Mouse (Mus musculus) neural tube, embryonic 11.5 days (tissue): ENCODE measurements around the gene Gm6993. TPM values are rescaled to one million over a fixed set of nuclear protein-coding genes. Genes with fewer than 3 reads are reported as not detected.

ENCODE experiments used
- ATAC-seq: fragments of 200-750 bp; cut with Nextera tagmentation; 2 replicates; pipeline ENCODE4 v1.8.0; 2017; ENCODE audit warnings: moderate number of reproducible peaks, mild to moderate bottlenecking, moderate TSS enrichment, moderate library complexity; ENCODE audit not compliant: insufficient read depth, low FRiP score, low TSS enrichment
- DNase-seq: peaks from one replicate; pipeline ENCODE4 v3.0.0-alpha.2; 2015; ENCODE audit warnings: low spot score
- H3K27ac ChIP-seq: fragments of 300-500 bp; sonication (generic); 2 replicates; pipeline ENCODE4 v1.5.1; 2014; ENCODE audit warnings: low read depth, mild to moderate bottlenecking, low read length
- H3K27me3 ChIP-seq: fragments of 300-500 bp; sonication (generic); 2 replicates; pipeline ENCODE4 v1.6.1; 2014; ENCODE audit warnings: mild to moderate bottlenecking, low read length, mixed read lengths; ENCODE audit not compliant: control insufficient read depth, insufficient read depth
- H3K36me3 ChIP-seq: fragments of 300-500 bp; sonication (generic); 2 replicates; pipeline ENCODE4 v1.6.1; 2014; ENCODE audit warnings: mild to moderate bottlenecking, low read length, moderate library complexity, mixed read lengths; ENCODE audit not compliant: control insufficient read depth, insufficient read depth
- H3K4me1 ChIP-seq: fragments of 300-500 bp; sonication (generic); 2 replicates; pipeline ENCODE4 v1.6.1; 2014; ENCODE audit warnings: low read length, mixed read lengths; ENCODE audit not compliant: control insufficient read depth, insufficient read depth
- H3K4me2 ChIP-seq: fragments of 300-500 bp; sonication (generic); 2 replicates; pipeline ENCODE4 v1.6.1; 2014; ENCODE audit warnings: low read depth, mild to moderate bottlenecking, moderate library complexity
- H3K4me3 ChIP-seq: fragments of 300-500 bp; sonication (generic); 2 replicates; pipeline ENCODE4 v1.5.1; 2014; ENCODE audit warnings: low read depth, low read length
- H3K9ac ChIP-seq: fragments of 300-500 bp; sonication (generic); 2 replicates; pipeline ENCODE4 v1.6.1; 2014; ENCODE audit warnings: mild to moderate bottlenecking, low read length
- H3K9me3 ChIP-seq: fragments of 300-500 bp; sonication (generic); 2 replicates; pipeline ENCODE4 v1.6.1; 2016; ENCODE audit warnings: low read length; ENCODE audit not compliant: control insufficient read depth
- WGBS: fragments of 180-500 bp; shearing (Covaris S2); extraction: QIAGEN DNeasy Blood & Tissue Kit; methylation state at CpG from one replicate; pipeline ENCODE4 v1.1.7; 2014; 5-methylcytosine and 5-hydroxymethylcytosine counted together
- polyA plus RNA-seq: library from polyadenylated mRNA; unstranded; fragments of >200 nt; fragmentation: Nextera tagmentation; extraction: Ambion mirVana; gene quantifications from 2 replicates; pipeline ENCODE4 v1.2.1, GENCODE M21; 2014

Gm6993 gene
- polyA plus RNA-seq, 1 experiment from 2014 or later: not detected

DNA sequence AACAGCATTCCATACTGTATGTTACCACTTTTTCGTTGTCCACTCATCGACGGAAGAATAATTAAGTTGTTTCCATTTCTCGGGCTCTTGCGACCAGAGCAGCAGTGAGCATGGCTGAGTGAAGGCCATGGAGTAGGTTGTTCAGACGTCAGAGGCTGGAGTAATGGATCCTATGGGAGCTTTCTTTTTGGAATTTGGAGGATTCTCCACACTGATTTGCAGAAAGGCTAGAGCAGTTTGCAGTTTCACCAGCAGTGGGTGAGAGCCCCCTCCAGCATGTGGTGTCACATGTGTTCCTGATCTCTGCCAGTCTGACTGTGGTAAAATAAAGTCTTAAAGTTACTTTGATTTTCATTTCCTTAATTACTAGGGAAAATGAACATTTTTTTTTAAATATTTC is 25.6 kb upstream of the Gm6993 start:
- H3K4me3 ChIP-seq: no peak overlapping the region
- no peaks in the 10 kb centered on the region for H3K4me1 ChIP-seq
- no peaks in the 10 kb centered on the region for H3K27me3 ChIP-seq
- no peak overlapping the region for H3K27ac ChIP-seq
- ATAC-seq: no peak
- WGBS: 67% methylated on average over 6 of the region's 6 CpGs
- H3K4me2 ChIP-seq: no peak overlapping the region
- H3K36me3 ChIP-seq: no peaks in the 10 kb centered on the region
- H3K9me3 ChIP-seq: no peaks in the 10 kb centered on the region
- DNase-seq: no peak
- H3K9ac ChIP-seq: no peak overlapping the region

DNA sequence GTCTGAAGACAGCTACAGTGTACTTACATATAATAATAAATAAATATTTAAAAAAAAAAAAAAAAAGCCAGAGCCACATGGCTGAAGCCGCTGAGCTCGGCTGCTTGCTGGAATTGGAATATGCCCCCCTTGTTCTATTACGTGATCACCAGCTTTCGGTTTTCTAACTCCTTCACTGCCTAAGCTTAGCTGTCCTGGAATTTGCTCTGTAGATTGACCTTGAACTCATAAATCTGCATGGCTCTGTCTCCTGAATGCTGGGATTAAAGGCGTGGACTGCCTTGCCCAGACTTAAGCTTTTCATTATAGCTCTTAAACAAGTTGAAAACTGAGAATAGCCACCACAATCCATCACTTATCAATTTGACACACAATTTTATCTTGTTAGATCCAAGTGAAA is 23.3 kb upstream of the Gm6993 start:
- WGBS: 64% methylated on average over 5 of the region's 5 CpGs
- no peak overlapping the region for H3K4me2 ChIP-seq
- H3K4me1 ChIP-seq: no peaks in the 10 kb centered on the region
- no peak overlapping the region for H3K4me3 ChIP-seq
- no peaks in the 10 kb centered on the region for H3K27me3 ChIP-seq
- no peak overlapping the region for H3K27ac ChIP-seq
- no peak for ATAC-seq
- no peak overlapping the region for H3K9ac ChIP-seq
- no peaks in the 10 kb centered on the region for H3K9me3 ChIP-seq
- H3K36me3 ChIP-seq: no peaks in the 10 kb centered on the region
- DNase-seq: no peak

DNA sequence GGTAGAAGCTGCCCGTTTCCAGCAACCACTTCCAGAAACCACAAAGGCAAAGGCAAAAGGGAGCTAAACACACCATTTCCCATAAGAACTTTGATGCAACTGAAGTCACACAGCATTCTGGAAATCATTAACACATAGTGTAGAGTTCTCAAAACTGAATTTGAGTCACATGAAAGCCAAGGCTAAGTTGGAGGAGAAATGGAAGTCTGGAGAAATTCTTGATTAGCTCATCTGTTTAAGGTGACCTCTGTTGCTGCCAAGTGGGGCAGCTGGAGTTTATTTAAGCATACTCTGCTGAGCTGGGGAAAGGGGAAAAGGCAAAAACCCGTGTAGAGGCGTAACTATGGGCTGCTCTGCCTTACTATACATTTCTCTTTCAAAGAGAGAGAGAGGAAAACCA is 21.8 kb upstream of the Gm6993 start:
- no peak overlapping the region for H3K9ac ChIP-seq
- ATAC-seq (no peak), DNase-seq (no peak)
- no peaks in the 10 kb centered on the region for H3K9me3 ChIP-seq
- H3K4me3 ChIP-seq: no peak overlapping the region
- no peak overlapping the region for H3K4me2 ChIP-seq
- WGBS: 66% methylated on average over 3 of the region's 3 CpGs
- no peak overlapping the region for H3K27ac ChIP-seq
- no peaks in the 10 kb centered on the region for H3K36me3 ChIP-seq
- H3K27me3 ChIP-seq: no peaks in the 10 kb centered on the region
- H3K4me1 ChIP-seq: no peaks in the 10 kb centered on the region

DNA sequence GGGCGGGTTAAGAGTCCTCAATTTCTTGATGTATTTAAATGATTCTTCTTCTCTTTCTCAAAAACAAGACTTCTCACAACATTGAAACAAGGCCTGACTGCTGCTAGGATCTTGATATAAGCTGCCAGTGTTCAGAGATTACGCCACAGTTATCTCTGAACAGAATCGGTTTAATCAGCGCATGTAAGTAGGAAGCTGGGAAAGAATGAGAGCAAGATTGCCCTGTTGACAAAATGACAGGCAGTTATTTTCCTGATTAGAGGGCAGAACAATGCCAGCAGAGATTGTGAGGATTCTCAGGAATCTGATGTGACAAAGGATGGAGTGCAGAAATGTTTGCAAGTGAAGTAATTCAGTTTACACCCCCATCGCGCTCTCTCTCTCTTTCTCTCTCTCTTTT is 19.0 kb upstream of the Gm6993 start:
- Histone ChIP-seq H3K9ac (no peak overlapping the region), H3K4me3 (no peak overlapping the region), H3K9me3 (no peaks in the 10 kb centered on the region), H3K4me2 (no peak overlapping the region), H3K27me3 (no peaks in the 10 kb centered on the region), H3K27ac (no peak overlapping the region), H3K36me3 (no peaks in the 10 kb centered on the region), H3K4me1 (no peaks in the 10 kb centered on the region)
- DNase-seq: no peak
- WGBS: 92% methylated on average over 6 of the region's 6 CpGs
- no peak for ATAC-seq

DNA sequence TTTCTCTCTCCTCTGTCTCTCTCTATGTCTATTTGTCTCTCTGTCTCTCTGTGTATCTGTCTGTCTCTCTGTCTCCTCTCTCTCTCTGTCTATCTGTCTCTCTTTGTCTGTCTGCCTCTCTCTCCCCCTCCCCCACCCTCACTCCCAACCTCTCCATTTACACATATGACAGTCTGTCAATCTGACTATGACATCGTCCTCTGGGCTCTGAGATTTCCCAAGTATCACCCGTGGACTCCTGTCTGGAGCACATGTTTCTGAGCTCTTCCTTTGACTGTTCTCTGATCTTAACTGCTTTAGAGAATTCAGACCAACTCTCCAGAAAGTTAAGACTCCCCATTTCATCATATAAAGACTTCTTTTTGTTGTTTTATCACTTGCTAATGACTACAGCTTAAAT is 18.3 kb upstream of the Gm6993 start:
- no peak overlapping the region for H3K9ac ChIP-seq
- no peak overlapping the region for H3K27ac ChIP-seq
- WGBS: 34% methylated on average over 2 of the region's 2 CpGs

DNA sequence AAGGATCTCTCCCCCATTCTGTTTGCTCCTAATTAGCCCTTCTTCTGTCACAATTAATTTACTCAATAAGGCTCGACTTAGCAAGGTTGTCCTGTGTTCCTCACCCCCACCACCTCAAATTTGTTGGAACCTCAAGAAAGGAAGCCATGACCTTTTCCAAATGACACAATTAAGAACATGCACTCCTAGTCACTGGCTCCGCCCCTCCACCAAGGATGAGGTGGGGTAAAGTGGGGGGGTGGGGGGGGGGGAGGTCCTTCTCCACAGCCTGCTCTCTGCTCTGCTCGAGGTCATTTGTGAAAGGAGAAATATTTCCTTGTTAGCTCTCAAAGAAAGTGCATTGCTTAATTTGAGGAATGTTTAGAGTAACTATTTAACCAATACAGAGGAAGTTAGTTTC is 17.8 kb upstream of the Gm6993 start:
- Histone ChIP-seq H3K4me2 (no peak overlapping the region), H3K4me3 (no peak overlapping the region)

More for the DNA sequence above, 18.3 kb upstream of the Gm6993 start:
- no peaks in the 10 kb centered on the region for H3K36me3 ChIP-seq
- H3K4me1 ChIP-seq: no peaks in the 10 kb centered on the region
- H3K27me3 ChIP-seq: no peaks in the 10 kb centered on the region
- H3K4me3 ChIP-seq: no peak overlapping the region
- no peak for ATAC-seq
- H3K9me3 ChIP-seq: no peaks in the 10 kb centered on the region
- H3K4me2 ChIP-seq: no peak overlapping the region
- DNase-seq: no peak

DNA sequence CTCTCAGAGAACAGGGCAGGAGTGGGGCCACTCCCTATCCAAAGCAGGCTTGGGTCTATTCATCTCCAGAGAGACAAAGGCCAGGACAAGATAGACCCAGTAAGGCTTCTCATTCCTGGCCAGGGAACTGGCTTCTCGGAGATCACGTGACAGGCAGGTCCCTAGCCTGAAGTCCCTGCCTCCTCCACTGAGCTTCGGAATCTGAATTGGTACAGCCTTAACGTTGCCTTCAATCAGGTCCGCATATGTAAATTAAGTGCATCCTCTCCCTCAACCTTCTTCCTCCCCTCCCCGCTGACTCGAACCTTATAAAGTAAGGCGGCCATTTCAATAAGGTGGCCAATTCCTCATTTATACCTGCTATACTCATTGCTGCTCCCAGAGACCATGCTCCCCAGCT is 15.1 kb upstream of the Gm6993 start:
- Histone ChIP-seq H3K36me3 (no peaks in the 10 kb centered on the region), H3K27me3 (no peaks in the 10 kb centered on the region), H3K4me3 (no peak overlapping the region), H3K9ac (no peak overlapping the region), H3K4me1 (no peaks in the 10 kb centered on the region), H3K27ac (no peak overlapping the region), H3K4me2 (no peak overlapping the region), H3K9me3 (no peaks in the 10 kb centered on the region)
- WGBS: 42% methylated on average over 8 of the region's 8 CpGs
- no peak for DNase-seq
- ATAC-seq: peak; percentile 50; the same call in 1 of the 2 replicates

More for the DNA sequence above, 17.8 kb upstream of the Gm6993 start:
- 28% methylated on average over 3 of the region's 3 CpGs for WGBS
- Histone ChIP-seq H3K9ac (no peak overlapping the region), H3K36me3 (no peaks in the 10 kb centered on the region), H3K4me1 (no peaks in the 10 kb centered on the region), H3K9me3 (no peaks in the 10 kb centered on the region), H3K27me3 (no peaks in the 10 kb centered on the region), H3K27ac (no peak overlapping the region)
- ATAC-seq: no peak
- no peak for DNase-seq

DNA sequence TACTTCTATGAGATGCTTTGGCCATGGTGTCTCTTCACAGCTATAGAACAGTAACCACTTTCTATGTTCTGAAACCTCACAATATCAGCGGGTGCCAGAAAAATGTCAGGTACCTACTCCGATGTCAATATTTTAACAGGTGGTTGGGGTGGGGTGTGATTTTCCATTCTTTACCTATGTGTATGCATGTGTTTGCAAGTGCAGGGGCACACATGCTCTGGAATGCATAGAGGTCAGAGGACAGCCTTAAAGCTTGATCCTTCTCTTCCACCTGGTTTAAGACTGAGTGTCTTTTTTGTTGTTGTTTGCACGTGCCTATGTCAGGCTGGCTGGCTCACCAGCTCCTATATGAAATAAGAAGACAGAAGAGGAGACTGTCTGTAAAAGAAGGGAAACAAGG is 13.4 kb upstream of the Gm6993 start:
- Histone ChIP-seq H3K9me3 (no peaks in the 10 kb centered on the region), H3K4me1 (no peaks in the 10 kb centered on the region), H3K4me2 (no peak overlapping the region), H3K4me3 (no peak overlapping the region), H3K27me3 (no peaks in the 10 kb centered on the region), H3K36me3 (no peaks in the 10 kb centered on the region), H3K27ac (no peak overlapping the region), H3K9ac (no peak overlapping the region)
- no peak for DNase-seq
- 83% methylated on average over 3 of the region's 3 CpGs for WGBS
- ATAC-seq: no peak

DNA sequence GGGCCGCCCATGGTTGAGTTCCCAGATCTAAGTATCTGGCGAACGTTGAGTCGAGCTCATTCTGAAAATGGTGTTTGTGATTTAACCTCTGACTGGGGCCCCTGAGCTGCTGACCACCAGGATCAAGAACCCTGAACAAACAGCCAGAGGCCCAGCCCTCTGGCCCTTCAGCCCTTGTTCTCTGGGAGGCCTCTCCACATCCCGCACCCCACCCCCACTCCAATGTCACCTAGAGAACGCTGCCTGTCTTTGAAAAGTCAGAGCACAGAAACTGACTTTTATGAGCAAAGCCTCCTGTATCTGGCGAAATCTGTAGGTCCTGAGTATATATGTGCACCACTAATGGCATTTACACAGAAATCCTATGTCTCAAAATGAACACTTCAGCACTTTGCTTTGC is 11.7 kb upstream of the Gm6993 start:
- no peak overlapping the region for H3K9ac ChIP-seq
- WGBS: 52% methylated on average over 7 of the region's 7 CpGs
- no peak for DNase-seq
- no peak overlapping the region for H3K4me3 ChIP-seq
- ATAC-seq: no peak
- H3K36me3 ChIP-seq: no peaks in the 10 kb centered on the region
- H3K9me3 ChIP-seq: no peaks in the 10 kb centered on the region
- H3K4me2 ChIP-seq: no peak overlapping the region
- no peak overlapping the region for H3K27ac ChIP-seq
- no peaks in the 10 kb centered on the region for H3K4me1 ChIP-seq
- no peaks in the 10 kb centered on the region for H3K27me3 ChIP-seq
